ENCODE assay signal across 9 mouse cellular contexts in the genomic region with DNA sequence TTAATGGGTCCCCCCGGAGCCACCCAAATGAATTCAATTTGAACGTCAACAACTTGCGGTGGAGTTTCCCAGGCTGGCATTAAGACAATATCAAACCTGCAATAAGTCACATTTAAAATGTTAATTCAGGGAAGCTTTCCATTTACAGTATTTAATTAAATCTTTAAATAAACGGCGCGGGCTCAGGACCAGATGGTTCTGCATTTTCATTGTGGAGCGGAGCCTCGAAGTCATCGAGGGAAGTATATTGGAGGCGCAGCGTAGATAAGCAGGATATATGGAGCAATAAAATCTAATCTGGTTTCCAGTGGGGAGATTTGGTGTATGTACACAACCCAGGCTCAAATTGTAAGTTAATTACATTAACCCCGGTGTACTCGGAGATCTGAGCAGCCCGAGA.
DNase-seq lines count a peak whose midpoint lies in the region; ATAC-seq and TF ChIP-seq lines count a peak whose summit lies in the region.
"Had no signal": no experiment of that assay in that cellular context is flagged by ENCODE, and none has a peak within 500 bp of the region (broad histone marks: within the 10 kb centered on the region; RNA-seq: fewer than 3 reads in every experiment).

No protein-coding gene starts in this region.

- H3K36me3 ChIP-seq in kidney, postnatal 0 days (ENCODE audit: insufficient read depth, low read length), result no peaks in the 10 kb centered on the region
- H3K36me3 ChIP-seq in kidney, adult 2 months (ENCODE audit: control insufficient read depth, insufficient read depth, low read length), result no peaks in the 10 kb centered on the region
- no peaks in the 10 kb centered on the region for H3K36me3 ChIP-seq in embryonic facial prominence, embryonic 13.5 days
- no peaks in the 10 kb centered on the region for H3K36me3 ChIP-seq in hindbrain, embryonic 15.5 days
- no peaks in the 10 kb centered on the region for H3K36me3 ChIP-seq in midbrain, embryonic 16.5 days (ENCODE audit: control insufficient read depth, insufficient read depth, low read length)
- H3K36me3 ChIP-seq: G1E had no signal

- ATAC-seq in kidney, postnatal 0 days (replicated peaks; ENCODE audit: low FRiP score, low read depth), result no peak
- no peak for ATAC-seq in embryonic facial prominence, embryonic 13.5 days (ENCODE audit: insufficient number of reproducible peaks, insufficient read depth, low FRiP score, low TSS enrichment, low read depth)
- no peak for ATAC-seq in hindbrain, embryonic 15.5 days (ENCODE audit: low FRiP score, low read depth)
- no peak for ATAC-seq in midbrain, embryonic 16.5 days

- no peak for TF ChIP-seq POLR2A in kidney, adult 2 months (IDR thresholded peaks at IDR 0.05; ENCODE audit: low read depth, low read length)

- peaks cover 14% of the 10 kb centered on the region; the same call in 1 of the 2 replicates for H3K4me1 ChIP-seq in kidney, postnatal 0 days (replicated peaks; ENCODE audit: insufficient read depth, low read length)
- no peaks in the 10 kb centered on the region; the same call in 1 of the 2 replicates for H3K4me1 ChIP-seq in kidney, adult 2 months (ENCODE audit: control insufficient read depth, insufficient read depth, low read length)
- peaks cover 66% of the 10 kb centered on the region for H3K4me1 ChIP-seq in embryonic facial prominence, embryonic 13.5 days
- H3K4me1 ChIP-seq in hindbrain, embryonic 15.5 days (replicated peaks), result peaks cover 33% of the 10 kb centered on the region
- peaks cover 25% of the 10 kb centered on the region for H3K4me1 ChIP-seq in midbrain, embryonic 16.5 days (ENCODE audit: control insufficient read depth, insufficient read depth, low read length)

- 0 out of 2 replicates have a peak overlapping the region, but pooled peaks have one; percentile 14 for H3K4me3 ChIP-seq in kidney, postnatal 0 days (replicated peaks; ENCODE audit: low read depth, low read length)
- no peak overlapping the region for H3K4me3 ChIP-seq in kidney, adult 2 months (ENCODE audit: insufficient read depth, low read depth, low read length)
- H3K4me3 ChIP-seq in embryonic facial prominence, embryonic 13.5 days, result peak overlapping the region; percentile 35
- peak overlapping the region; percentile 26 for H3K4me3 ChIP-seq in hindbrain, embryonic 15.5 days
- H3K4me3 ChIP-seq in midbrain, embryonic 16.5 days (ENCODE audit: low read depth, low read length), result peak overlapping the region; percentile 24

- H3K27me3 ChIP-seq in kidney, postnatal 0 days (ENCODE audit: insufficient read depth, low read length), result peaks cover 18% of the 10 kb centered on the region
- no peaks in the 10 kb centered on the region for H3K27me3 ChIP-seq in kidney, adult 2 months (replicated peaks; ENCODE audit: control insufficient read depth, insufficient read depth, low read length)
- peaks cover 26% of the 10 kb centered on the region for H3K27me3 ChIP-seq in embryonic facial prominence, embryonic 13.5 days
- H3K27me3 ChIP-seq in hindbrain, embryonic 15.5 days, result 0 out of 2 replicates have a peak, but pooled peaks cover 3% of the 10 kb centered on the region
- no peaks in the 10 kb centered on the region for H3K27me3 ChIP-seq in midbrain, embryonic 16.5 days (ENCODE audit: control insufficient read depth, insufficient read depth, low read depth, low read length)

- no peak for TF ChIP-seq CTCF in kidney, postnatal 0 days (IDR thresholded peaks at IDR 0.05; ENCODE audit: low read depth)
- no peak for TF ChIP-seq CTCF in kidney, adult 2 months (conservative IDR thresholded peaks at IDR 0.05; ENCODE audit: insufficient read depth, insufficient read length, low read depth, low read length)

- WGBS in kidney, postnatal 0 days, result 1% methylated on average over 14 of the region's 14 CpGs
- WGBS in kidney, adult 2 months, result 8% methylated on average over 14 of the region's 14 CpGs
- WGBS in embryonic facial prominence, embryonic 13.5 days, result 2% methylated on average over 14 of the region's 14 CpGs
- WGBS in hindbrain, embryonic 15.5 days, result 2% methylated on average over 14 of the region's 14 CpGs
- WGBS in midbrain, embryonic 16.5 days, result 1% methylated on average over 14 of the region's 14 CpGs

- no peak overlapping the region for H3K27ac ChIP-seq in kidney, postnatal 0 days
- H3K27ac ChIP-seq in kidney, adult 2 months (ENCODE audit: insufficient read depth, low read depth, low read length), result no peak overlapping the region
- H3K27ac ChIP-seq in embryonic facial prominence, embryonic 13.5 days, result no peak overlapping the region
- H3K27ac ChIP-seq in hindbrain, embryonic 15.5 days (replicated peaks), result peak overlapping the region; percentile 23; the same call in 1 of the 2 replicates
- peak overlapping the region; percentile 69 for H3K27ac ChIP-seq in midbrain, embryonic 16.5 days (ENCODE audit: low read length)

- H3K9me3 ChIP-seq in kidney, postnatal 0 days (replicated peaks; ENCODE audit: low read length), result no peaks in the 10 kb centered on the region
- H3K9me3 ChIP-seq in embryonic facial prominence, embryonic 13.5 days, result no peaks in the 10 kb centered on the region
- no peaks in the 10 kb centered on the region for H3K9me3 ChIP-seq in hindbrain, embryonic 15.5 days
- no peaks in the 10 kb centered on the region for H3K9me3 ChIP-seq in midbrain, embryonic 16.5 days (replicated peaks; ENCODE audit: control insufficient read depth, low read length, poor library complexity, severe bottlenecking)
- H3K9me3 ChIP-seq: G1E had no signal

- no peak for DNase-seq in kidney, postnatal 0 days (ENCODE audit: low spot score)
- no peak for DNase-seq in kidney, adult 2 months
- no peak for DNase-seq in layer of hippocampus, postnatal 36 days
- DNase-seq in urinary bladder, adult 2 months (ENCODE audit: low spot score), result no peak
- no peak for DNase-seq in lung, postnatal 4 days

- peak overlapping the region; percentile 61 for H3K4me2 ChIP-seq in kidney, postnatal 0 days (ENCODE audit: low read length)
- H3K4me2 ChIP-seq in embryonic facial prominence, embryonic 13.5 days, result peak overlapping the region; percentile 65
- peak overlapping the region; percentile 53 for H3K4me2 ChIP-seq in hindbrain, embryonic 15.5 days
- peak overlapping the region; percentile 49 for H3K4me2 ChIP-seq in midbrain, embryonic 16.5 days (ENCODE audit: low read length)

- H3K9ac ChIP-seq in kidney, postnatal 0 days (ENCODE audit: low read depth, low read length), result no peak overlapping the region
- H3K9ac ChIP-seq in embryonic facial prominence, embryonic 13.5 days, result no peak overlapping the region
- H3K9ac ChIP-seq in hindbrain, embryonic 15.5 days, result no peak overlapping the region
- H3K9ac ChIP-seq in midbrain, embryonic 16.5 days (ENCODE audit: low read depth, low read length), result peak overlapping the region; percentile 21; the same call in 1 of the 2 replicates

Comparison
In these comparisons a context has a peak if more than half of its experiments do, and no peak if none do; other contexts are left out.
1. H3K27ac ChIP-seq: peak in hindbrain, embryonic 15.5 days (single experiment) and midbrain, embryonic 16.5 days (single experiment); none in kidney, postnatal 0 days (single experiment), kidney, adult 2 months (single experiment) and embryonic facial prominence, embryonic 13.5 days (single experiment).
2. Peak in every context shown above with its lines, with median percentiles within 50 percentile points of each other: H3K4me2 ChIP-seq.